Mouse (Mus musculus) thymus, postnatal 0 days (tissue): ENCODE data around the gene Ninj2. TPM values are rescaled to one million over a fixed set of nuclear protein-coding genes. Genes with fewer than 3 reads are reported as not detected.

Experiments
- DNase-seq: peaks from one replicate; pipeline ENCODE4 v3.0.0-alpha.2; 2015; ENCODE audit warnings: low spot score
- polyA plus RNA-seq: library from polyadenylated mRNA; unstranded; fragments of >200 nt; fragmentation: Nextera tagmentation; extraction: Ambion mirVana; gene quantifications from 2 replicates; pipeline ENCODE4 v1.2.1, GENCODE M21; 2015

Gene Ninj2
- polyA plus RNA-seq, 1 experiment from 2014 or later: 0.51 TPM

GRCm38 (mm10) chr6:120194963-120195362, 101.8 kb downstream of the Ninj2 start:
- no peak for DNase-seq

GRCm38 (mm10) chr6:120196837-120197236, 103.7 kb downstream of the Ninj2 start:
- peak; percentile 71 for DNase-seq

GRCm38 (mm10) chr6:120197964-120198363, 104.8 kb downstream of the Ninj2 start:
- peak; percentile 84 for DNase-seq

GRCm38 (mm10) chr6:120199638-120200394, 106.7 kb downstream of the Ninj2 start:
- DNase-seq: peak; percentile 76

GRCm38 (mm10) chr6:120201956-120202355, 108.8 kb downstream of the Ninj2 start:
- DNase-seq: no peak

GRCm38 (mm10) chr6:120202406-120202805, 109.3 kb downstream of the Ninj2 start:
- no peak for DNase-seq

- DNase-seq: no peak
Measured at GRCm38 (mm10) chr6:120206586-120206985, 113.4 kb downstream of the Ninj2 start.

- DNase-seq: no peak
Measured at GRCm38 (mm10) chr6:120211536-120211935, 118.4 kb downstream of the Ninj2 start.

GRCm38 (mm10) chr6:120216702-120217101, 123.6 kb downstream of the Ninj2 start:
- DNase-seq: no peak

- no peak for DNase-seq
Measured at GRCm38 (mm10) chr6:120219281-120219680, 126.1 kb downstream of the Ninj2 start.

- DNase-seq: peak; percentile 28
Measured at GRCm38 (mm10) chr6:120222669-120223068, 129.5 kb downstream of the Ninj2 start.

- no peak for DNase-seq
Measured at GRCm38 (mm10) chr6:120225355-120225754, 132.2 kb downstream of the Ninj2 start.

- DNase-seq: no peak
Measured at GRCm38 (mm10) chr6:120227068-120227467, 133.9 kb downstream of the Ninj2 start.

- no peak for DNase-seq
Measured at GRCm38 (mm10) chr6:120229806-120230205, 136.7 kb downstream of the Ninj2 start.

GRCm38 (mm10) chr6:120230441-120230840, 137.3 kb downstream of the Ninj2 start:
- DNase-seq: no peak

GRCm38 (mm10) chr6:120232885-120233284, 139.7 kb downstream of the Ninj2 start:
- DNase-seq: no peak

- DNase-seq: no peak
Measured at GRCm38 (mm10) chr6:120235874-120236273, 142.7 kb downstream of the Ninj2 start.

- no peak for DNase-seq
Measured at GRCm38 (mm10) chr6:120240461-120240860, 147.3 kb downstream of the Ninj2 start.

GRCm38 (mm10) chr6:120241453-120241852, 148.3 kb downstream of the Ninj2 start:
- DNase-seq: no peak

GRCm38 (mm10) chr6:120242530-120242929, 149.4 kb downstream of the Ninj2 start:
- no peak for DNase-seq

GRCm38 (mm10) chr6:120243250-120243649, 150.1 kb downstream of the Ninj2 start:
- DNase-seq: no peak

GRCm38 (mm10) chr6:120246676-120247075, 153.5 kb downstream of the Ninj2 start:
- no peak for DNase-seq

- DNase-seq: no peak
Measured at GRCm38 (mm10) chr6:120249831-120250230, 156.7 kb downstream of the Ninj2 start.
